8 mouse cellular contexts compared by ENCODE assay signal in the genomic region with DNA sequence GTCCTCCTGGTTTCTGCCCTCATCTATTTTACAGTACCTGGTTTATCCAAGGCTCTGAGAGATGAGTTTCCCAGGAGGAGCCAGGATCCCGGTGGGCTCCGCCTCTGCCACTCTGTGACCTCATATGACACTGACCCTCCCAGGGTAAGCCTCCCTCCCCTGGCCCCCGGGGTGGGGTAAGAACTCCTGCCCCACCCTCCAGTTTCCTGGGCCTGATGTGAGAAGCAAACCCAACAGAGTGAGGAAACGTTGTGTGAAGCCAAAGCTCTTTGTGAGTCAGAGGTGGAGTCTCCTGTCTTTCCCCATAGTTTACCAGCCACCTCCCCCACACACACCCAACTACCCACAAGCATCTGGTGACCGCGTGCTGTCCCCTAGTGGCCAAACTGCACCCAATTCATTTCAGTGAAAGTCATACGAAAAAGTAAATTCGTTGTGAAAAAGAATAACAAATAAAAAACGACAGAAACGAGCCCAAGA. TPM values are rescaled to one million over a fixed set of nuclear protein-coding genes. Genes with fewer than 3 reads are reported as not detected.
DNase-seq lines count a peak whose midpoint lies in the region; ATAC-seq lines count a peak whose summit lies in the region.

No protein-coding gene starts in this region.

- peak overlapping the region; percentile 15 for H3K4me3 ChIP-seq in embryonic facial prominence, embryonic 14.5 days (ENCODE audit: low read depth, low read length)
- peak overlapping the region; percentile 51 for H3K4me3 ChIP-seq in heart, embryonic 10.5 days
- peak overlapping the region; percentile 3; the same call in 1 of the 2 replicates for H3K4me3 ChIP-seq in kidney, embryonic 14.5 days (ENCODE audit: low read length)

- no peak overlapping the region for H3K27ac ChIP-seq in embryonic facial prominence, embryonic 14.5 days (replicated peaks; ENCODE audit: low read depth, low read length)
- peak overlapping the region; percentile 86 for H3K27ac ChIP-seq in heart, embryonic 10.5 days
- 0 out of 2 replicates have a peak overlapping the region, but pooled peaks have one; percentile 42 for H3K27ac ChIP-seq in kidney, embryonic 14.5 days (ENCODE audit: low read depth, low read length)

- H3K9ac ChIP-seq in embryonic facial prominence, embryonic 14.5 days (ENCODE audit: low read depth, low read length): peak overlapping the region; percentile 32
- peak overlapping the region; percentile 2 for H3K9ac ChIP-seq in kidney, embryonic 14.5 days (ENCODE audit: low read depth, low read length)

- no peaks in the 10 kb centered on the region for H3K36me3 ChIP-seq in embryonic facial prominence, embryonic 14.5 days (ENCODE audit: control insufficient read depth, insufficient read depth, low read length)
- H3K36me3 ChIP-seq in heart, embryonic 10.5 days: no peaks in the 10 kb centered on the region
- H3K36me3 ChIP-seq in kidney, embryonic 14.5 days (ENCODE audit: control insufficient read depth, insufficient read depth, low read length): no peaks in the 10 kb centered on the region
- no peaks in the 10 kb centered on the region for H3K36me3 ChIP-seq in splenic B cell, adult 2 months (ENCODE audit: control insufficient read depth, insufficient read depth, low read length, poor library complexity, severe bottlenecking)

- H3K4me1 ChIP-seq in embryonic facial prominence, embryonic 14.5 days (ENCODE audit: control insufficient read depth, insufficient read depth, low read length): peaks cover 20% of the 10 kb centered on the region
- peaks cover 23% of the 10 kb centered on the region for H3K4me1 ChIP-seq in heart, embryonic 10.5 days
- peaks cover 10% of the 10 kb centered on the region for H3K4me1 ChIP-seq in kidney, embryonic 14.5 days (ENCODE audit: control insufficient read depth, insufficient read depth, low read length)

- DNase-seq in urinary bladder, adult 18-20 months (ENCODE audit: low spot score in 2 of 2): peak; percentile 68 to 84
- DNase-seq in urinary bladder, postnatal 10 days (ENCODE audit: low spot score): no peak
- peak; percentile 92 for DNase-seq in embryonic facial prominence, embryonic 14.5 days (ENCODE audit: low spot score)
- DNase-seq in heart, embryonic 10.5 days (ENCODE audit: low spot score): peak; percentile 94
- peak; percentile 76 for DNase-seq in liver
- peak; percentile 74 to 86 for DNase-seq in monocyte, adult 2 months (ENCODE audit: low read depth in 1 of 2, low spot score in 2 of 2)
- peak; percentile 65 for DNase-seq in splenic B cell, adult 2 months (ENCODE audit: low read depth, low spot score)

- H3K27me3 ChIP-seq in embryonic facial prominence, embryonic 14.5 days (replicated peaks; ENCODE audit: control insufficient read depth, insufficient read depth, low read length): no peaks in the 10 kb centered on the region
- no peaks in the 10 kb centered on the region for H3K27me3 ChIP-seq in heart, embryonic 10.5 days (ENCODE audit: insufficient read depth, poor library complexity, severe bottlenecking)
- H3K27me3 ChIP-seq in kidney, embryonic 14.5 days (ENCODE audit: control insufficient read depth, insufficient read depth, low read length): no peaks in the 10 kb centered on the region
- no peaks in the 10 kb centered on the region for H3K27me3 ChIP-seq in splenic B cell, adult 2 months (ENCODE audit: control insufficient read depth, insufficient read depth, low read length, poor library complexity, severe bottlenecking)

- H3K9me3 ChIP-seq in embryonic facial prominence, embryonic 14.5 days (ENCODE audit: control insufficient read depth, low read length): no peaks in the 10 kb centered on the region
- H3K9me3 ChIP-seq in heart, embryonic 10.5 days: no peaks in the 10 kb centered on the region
- H3K9me3 ChIP-seq in kidney, embryonic 14.5 days (ENCODE audit: control insufficient read depth, low read length): no peaks in the 10 kb centered on the region

- peak overlapping the region; percentile 53 for H3K4me2 ChIP-seq in embryonic facial prominence, embryonic 14.5 days (ENCODE audit: low read depth, low read length)
- peak overlapping the region; percentile 33 for H3K4me2 ChIP-seq in kidney, embryonic 14.5 days (replicated peaks; ENCODE audit: low read depth, low read length)

- 4% methylated on average over 10 of the region's 10 CpGs for WGBS in embryonic facial prominence, embryonic 14.5 days
- under 1% methylated on average over 10 of the region's 10 CpGs for WGBS in heart, embryonic 10.5 days
- WGBS in kidney, embryonic 14.5 days: under 1% methylated on average over 10 of the region's 10 CpGs

- ATAC-seq in embryonic facial prominence, embryonic 14.5 days (ENCODE audit: low read depth): peak; percentile 87
- peak; percentile 81 for ATAC-seq in kidney, embryonic 14.5 days (ENCODE audit: low FRiP score, low TSS enrichment)

RNA-seq across cellular contexts. Expression of a gene that starts 28.7 kb away (rescaled TPM):
- 101 and 105 TPM in 2 replicates for polyA plus RNA-seq in embryonic facial prominence, embryonic 14.5 days (2014; fragmentation: Nextera tagmentation; extraction: Ambion mirVana)
- polyA plus RNA-seq in heart, embryonic 10.5 days (2016; fragmentation: Nextera tagmentation; extraction: Ambion mirVana): 78.4 and 85.9 TPM in 2 replicates
- polyA plus RNA-seq in kidney, embryonic 14.5 days (2014; fragmentation: Nextera tagmentation; extraction: Ambion mirVana): 88.7 and 136 TPM in 2 replicates
